Mouse (Mus musculus) gastrocnemius, adult 2 months (tissue): ENCODE measurements around the gene Gm2431. TPM values are rescaled to one million over a fixed set of nuclear protein-coding genes. Genes with fewer than 3 reads are reported as not detected.
"Not testable (repeated sequence)": the region's sequence is repeated elsewhere in the genome, so short reads cannot be mapped to it uniquely, and the experiment has no call there.

Experiments used
- DNase-seq: peaks from one replicate; pipeline ENCODE4 v3.0.0; 2022
- H3K27ac ChIP-seq: fragments of 200-600 bp; 2 replicates; pipeline ENCODE4 v1.8.1; 2022; ENCODE audit warnings: mild to moderate bottlenecking
- H3K4me3 ChIP-seq: fragments of 200-600 bp; 2 replicates; pipeline ENCODE4 v1.8.1; 2022; ENCODE audit warnings: mild to moderate bottlenecking, moderate library complexity
- CTCF ChIP-seq: fragments of 200-600 bp; IDR thresholded peaks from 2 replicates; pipeline ENCODE4 v1.8.1; 2022; ENCODE audit warnings: antibody characterized with exemption, mild to moderate bottlenecking, moderate library complexity
- intact Hi-C: fragments of 180-260 bp; cut with DNase I; formaldehyde crosslinking; loops from one replicate; pipeline ENCODE4 v1.15.1; 2025
- long read RNA-seq, 2 experiments: library from polyadenylated mRNA; stranded (forward); transcript quantifications; one replicate each; pipeline ENCODE4 v2.0.0; 2021
- total RNA-seq, 2 experiments: library from RNA; stranded (reverse); gene quantifications; 2 replicates each; pipeline ENCODE4 v1.2.3; 2021

Gm2431 gene
- not detected for total RNA-seq
- long read RNA-seq, experiment 1: 0 reads
- long read RNA-seq, experiment 2: 0 reads

- DNase-seq, H3K27ac ChIP-seq, H3K4me3 ChIP-seq, intact Hi-C loops: not testable (repeated sequence)
Observed at GRCm38 (mm10) chr7:142258254-142258653, at the start of gene Gm2431. Gene Gm2431, minus strand, starts transcription at chr7:142258354.

- intact Hi-C loops, H3K27ac ChIP-seq, DNase-seq, H3K4me3 ChIP-seq: not testable (repeated sequence)
Observed at GRCm38 (mm10) chr7:142303929-142304328, 45.8 kb upstream of the Gm2431 start.

- Histone ChIP-seq H3K4me3 (no peak within 1 kb of the TSS), H3K27ac (no peak within 1 kb of the TSS)
- DNase-seq: no peak
- TF ChIP-seq CTCF: no peak
- intact Hi-C loops: no loop called here
Observed at GRCm38 (mm10) chr7:142303249-142303648, 45.1 kb upstream of the Gm2431 start, which contains the start of gene Krtap5-4. Gene Krtap5-4, plus strand, starts transcription at chr7:142303549.

GRCm38 (mm10) chr7:142297018-142297417, 38.9 kb upstream of the Gm2431 start, which contains the start of gene Krtap5-1:
Gene Krtap5-1, minus strand, starts transcription at chr7:142297118.
- H3K27ac ChIP-seq, intact Hi-C loops, DNase-seq, H3K4me3 ChIP-seq: not testable (repeated sequence)

GRCm38 (mm10) chr7:142296108-142296507, 38.0 kb upstream of the Gm2431 start:
- intact Hi-C loops, H3K4me3 ChIP-seq, DNase-seq, H3K27ac ChIP-seq: not testable (repeated sequence)

GRCm38 (mm10) chr7:142295418-142295817, 37.3 kb upstream of the Gm2431 start:
- Histone ChIP-seq H3K27ac (no peak overlapping the region), H3K4me3 (no peak overlapping the region)
- TF ChIP-seq CTCF: peak; percentile 2; the same call in 1 of the 2 replicates
- intact Hi-C loops: no loop called here
- no peak for DNase-seq

GRCm38 (mm10) chr7:142293851-142294250, 35.7 kb upstream of the Gm2431 start:
- intact Hi-C loops: loop anchor here (1.0 kb wide), 1 partner anchor 16 kb away; no protein-coding TSS in a partner anchor
- DNase-seq: peak; percentile 26
- not testable (repeated sequence) for H3K27ac ChIP-seq, H3K4me3 ChIP-seq
- TF ChIP-seq CTCF: peak; percentile 65

GRCm38 (mm10) chr7:142285910-142286612, 27.9 kb upstream of the Gm2431 start:
- DNase-seq, H3K27ac ChIP-seq, H3K4me3 ChIP-seq: not testable (repeated sequence)
- intact Hi-C loops: loop anchor here (2.0 to 10.0 kb wide), 2 partner anchors 139 to 191 kb away; partner anchors contain the start of gene Dusp8

GRCm38 (mm10) chr7:142285130-142285835, 27.1 kb upstream of the Gm2431 start:
- Histone ChIP-seq H3K4me3 (peak overlapping the region; percentile 87), H3K27ac (peak overlapping the region; percentile 89)
- intact Hi-C loops: loop anchor here (2.0 to 10.0 kb wide), 2 partner anchors 138 to 190 kb away; partner anchors contain the start of gene Dusp8
- peak; percentile 51 for TF ChIP-seq CTCF
- peak; percentile 40 for DNase-seq

GRCm38 (mm10) chr7:142284615-142285080, 26.5 kb upstream of the Gm2431 start:
- peak; percentile 92 for DNase-seq
- peak; percentile 83 for TF ChIP-seq CTCF
- Histone ChIP-seq H3K27ac (peak overlapping the region; percentile 89), H3K4me3 (peak overlapping the region; percentile 87)
- intact Hi-C loops: loop anchor here (2.0 to 10.0 kb wide), 2 partner anchors 138 to 190 kb away; partner anchors contain the start of gene Dusp8

- TF ChIP-seq CTCF: peak; percentile 46
- intact Hi-C loops: loop anchor here (2.0 to 10.0 kb wide), 2 partner anchors 137 to 189 kb away; partner anchors contain the start of gene Dusp8
- peak; percentile 70 for DNase-seq
Observed at GRCm38 (mm10) chr7:142284023-142284591, 26.0 kb upstream of the Gm2431 start.

GRCm38 (mm10) chr7:142282847-142283246, 24.7 kb upstream of the Gm2431 start:
- intact Hi-C loops: loop anchor here (10.0 kb wide), 1 partner anchor 188 kb away; the partner anchor contains the start of gene Dusp8
- H3K27ac ChIP-seq, DNase-seq, H3K4me3 ChIP-seq: not testable (repeated sequence)

More at GRCm38 (mm10) chr7:142284023-142284591, 26.0 kb upstream of the Gm2431 start:
- H3K27ac ChIP-seq: peak overlapping the region; percentile 89
- peak overlapping the region; percentile 87 for H3K4me3 ChIP-seq

- H3K27ac ChIP-seq, intact Hi-C loops, DNase-seq, H3K4me3 ChIP-seq: not testable (repeated sequence)
Observed at GRCm38 (mm10) chr7:142279291-142279690, 21.1 kb upstream of the Gm2431 start.
